Mouse (Mus musculus): ENCODE measurements around the gene BC024978. TPM values are rescaled to one million over a fixed set of nuclear protein-coding genes. Genes with fewer than 3 reads are reported as not detected.

BC024978 gene
- polyA plus RNA-seq, 1 experiment from 2014 or later: 2.5 TPM

DNA sequence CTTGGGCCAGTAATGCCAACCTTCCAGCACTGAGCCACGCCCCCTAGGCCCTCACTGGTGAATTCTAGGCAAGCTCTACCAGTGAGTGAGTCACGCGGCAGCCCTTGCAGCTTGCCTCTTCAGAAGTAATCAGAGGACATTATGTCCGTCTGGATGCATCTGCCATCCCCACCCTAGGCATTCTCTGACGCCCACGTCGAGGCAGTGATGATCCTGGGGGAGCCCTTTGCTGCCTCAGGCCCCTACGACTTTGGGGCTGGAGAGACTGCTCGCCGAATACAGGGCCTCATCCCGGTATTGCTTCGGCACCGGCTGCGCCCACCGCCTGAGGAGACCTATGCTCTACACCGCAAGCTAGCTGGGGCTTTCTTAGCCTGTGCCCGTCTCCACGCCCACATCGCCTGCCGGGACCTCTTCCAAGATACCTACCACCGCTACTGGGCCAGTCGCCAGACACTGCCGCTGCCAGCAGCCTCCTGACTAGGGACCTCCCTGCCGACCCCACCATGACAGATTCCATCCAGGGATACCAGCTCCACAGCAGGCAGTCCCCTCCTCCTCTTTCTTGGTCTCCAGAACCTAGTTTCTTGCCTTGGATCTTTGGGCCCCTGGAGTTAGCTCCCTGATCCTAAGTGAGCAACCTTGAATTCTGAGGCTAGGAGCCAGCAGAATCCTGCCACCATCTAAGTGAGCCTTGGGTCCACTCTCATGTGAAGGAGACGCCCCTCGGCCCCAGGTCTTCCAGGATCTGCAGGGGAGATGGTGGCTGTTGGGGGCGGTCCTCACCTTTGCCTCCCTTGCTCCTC, 61.7 kb downstream of the BC024978 start:
- H3K27ac ChIP-seq (ENCODE audit: low read length): peak overlapping the region; percentile 68
- H3K27me3 ChIP-seq (replicated peaks; ENCODE audit: insufficient read depth, low read length): no peaks in the 10 kb centered on the region
- H3K9ac ChIP-seq (replicated peaks; ENCODE audit: low read depth): no peak overlapping the region
- H3K4me1 ChIP-seq (ENCODE audit: insufficient read depth, low read depth, low read length): peaks cover 10% of the 10 kb centered on the region; the same call in 1 of the 2 replicates
- peak overlapping the region; percentile 95; the same call in 1 of the 2 replicates for H3K4me2 ChIP-seq (replicated peaks; ENCODE audit: low read depth, low read length)
- H3K4me3 ChIP-seq (ENCODE audit: low read depth, low read length): no peak overlapping the region
- no peaks in the 10 kb centered on the region for H3K36me3 ChIP-seq (ENCODE audit: insufficient read depth, low read length)
- WGBS: 34% methylated on average over 27 of the region's 27 CpGs
- DNase-seq (ENCODE audit: low spot score) (peak; percentile 64), ATAC-seq (peak; percentile 10; the same call in 1 of the 2 replicates)
- TF ChIP-seq CTCF (IDR thresholded peaks at IDR 0.05) (no peak), EP300 (IDR thresholded peaks at IDR 0.05) (no peak)
- no peaks in the 10 kb centered on the region for H3K9me3 ChIP-seq (ENCODE audit: low read length)

DNA sequence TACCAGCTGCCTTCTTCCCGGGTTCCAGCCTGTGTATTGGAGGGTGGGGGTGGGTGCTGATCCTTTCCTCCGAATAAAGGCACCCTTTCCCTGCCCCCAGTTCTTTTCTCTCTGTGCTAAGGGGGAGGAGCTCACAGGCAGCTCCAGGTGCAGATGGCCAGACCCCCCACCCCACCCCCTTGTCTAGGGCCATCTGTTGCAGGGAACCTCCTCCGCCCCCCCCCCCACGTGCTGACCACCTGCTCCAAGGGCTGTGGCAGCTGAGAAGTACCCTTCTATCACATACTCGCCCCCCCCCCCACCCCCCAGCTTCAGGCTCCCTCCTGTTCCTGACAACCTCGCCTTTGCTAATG, 62.2 kb downstream of the BC024978 start:
- 7% methylated on average over 3 of the region's 6 CpGs for WGBS
- Histone ChIP-seq H3K27me3 (replicated peaks; ENCODE audit: insufficient read depth, low read length) (no peaks in the 10 kb centered on the region), H3K4me2 (replicated peaks; ENCODE audit: low read depth, low read length) (peak overlapping the region; percentile 95), H3K27ac (ENCODE audit: low read length) (peak overlapping the region; percentile 68), H3K9me3 (ENCODE audit: low read length) (no peaks in the 10 kb centered on the region), H3K4me1 (ENCODE audit: insufficient read depth, low read depth, low read length) (peaks cover 10% of the 10 kb centered on the region; the same call in 1 of the 2 replicates), H3K9ac (replicated peaks; ENCODE audit: low read depth) (peak overlapping the region; percentile 29; the same call in 1 of the 2 replicates), H3K36me3 (ENCODE audit: insufficient read depth, low read length) (no peaks in the 10 kb centered on the region), H3K4me3 (ENCODE audit: low read depth, low read length) (peak overlapping the region; percentile 77)
- ATAC-seq: no peak
- TF ChIP-seq EP300 (IDR thresholded peaks at IDR 0.05) (no peak), CTCF (IDR thresholded peaks at IDR 0.05) (no peak)
- DNase-seq (ENCODE audit: low spot score): no peak

DNA sequence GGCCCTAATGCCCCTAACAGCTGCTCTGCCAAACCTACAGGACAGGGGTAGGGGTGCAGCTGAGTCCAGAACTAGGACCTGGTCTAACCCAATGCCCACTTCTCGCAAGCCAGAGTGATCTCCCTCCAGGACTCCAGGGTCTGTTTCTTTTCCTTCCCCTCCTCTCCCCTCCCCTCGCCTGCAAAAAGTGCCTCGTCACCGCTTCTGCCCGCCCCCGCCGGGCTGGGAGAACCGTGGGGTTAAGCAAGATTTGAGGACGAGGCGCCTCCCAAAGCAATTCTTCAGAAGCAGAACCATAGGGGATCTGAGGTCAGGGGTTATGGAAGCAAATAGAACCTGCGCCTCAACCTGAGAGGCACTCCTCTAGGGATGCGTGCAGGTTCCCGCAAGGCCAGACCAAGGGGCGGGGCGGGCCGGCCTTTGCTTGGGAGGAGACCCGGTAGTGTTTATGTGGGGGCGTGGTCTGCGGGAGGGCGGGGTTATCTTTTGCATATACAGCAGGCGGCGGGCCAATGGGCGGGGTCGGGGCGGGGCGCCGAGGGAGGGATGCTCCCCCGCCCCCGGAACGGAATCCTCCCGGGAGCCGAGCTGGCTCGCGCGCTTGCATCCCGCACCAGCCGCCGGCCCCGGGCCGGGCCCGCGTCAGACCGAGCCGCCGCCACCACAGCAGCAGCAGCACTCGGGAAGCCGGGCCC, 62.8 kb downstream of the BC024978 start, which contains the start of gene Numbl:
Gene Numbl, plus strand, starts transcription at position 229 of the 695 bp plus-strand sequence.
- Histone ChIP-seq H3K4me2 (replicated peaks; ENCODE audit: low read depth, low read length) (peak within 1 kb of the TSS; percentile 95), H3K27ac (ENCODE audit: low read length) (peak within 1 kb of the TSS; percentile 68), H3K36me3 (ENCODE audit: insufficient read depth, low read length) (no peaks in the 10 kb centered on the region), H3K9ac (replicated peaks; ENCODE audit: low read depth) (peak within 1 kb of the TSS; percentile 88), H3K27me3 (replicated peaks; ENCODE audit: insufficient read depth, low read length) (no peaks in the 10 kb centered on the region), H3K4me3 (ENCODE audit: low read depth, low read length) (peak within 1 kb of the TSS; percentile 77), H3K4me1 (ENCODE audit: insufficient read depth, low read depth, low read length) (peaks cover 10% of the 10 kb centered on the region; the same call in 1 of the 2 replicates), H3K9me3 (ENCODE audit: low read length) (no peaks in the 10 kb centered on the region)
- ATAC-seq (peak; percentile 87), DNase-seq (ENCODE audit: low spot score) (peak; percentile 95)
- 0 out of 2 replicates have a peak, but pooled peaks have one; percentile 41 for TF ChIP-seq EP300 (IDR thresholded peaks at IDR 0.05)
- 0 out of 2 replicates have a peak, but pooled peaks have one; percentile 2 for TF ChIP-seq CTCF (IDR thresholded peaks at IDR 0.05)
- WGBS: under 1% methylated on average over 40 of the region's 47 CpGs

DNA sequence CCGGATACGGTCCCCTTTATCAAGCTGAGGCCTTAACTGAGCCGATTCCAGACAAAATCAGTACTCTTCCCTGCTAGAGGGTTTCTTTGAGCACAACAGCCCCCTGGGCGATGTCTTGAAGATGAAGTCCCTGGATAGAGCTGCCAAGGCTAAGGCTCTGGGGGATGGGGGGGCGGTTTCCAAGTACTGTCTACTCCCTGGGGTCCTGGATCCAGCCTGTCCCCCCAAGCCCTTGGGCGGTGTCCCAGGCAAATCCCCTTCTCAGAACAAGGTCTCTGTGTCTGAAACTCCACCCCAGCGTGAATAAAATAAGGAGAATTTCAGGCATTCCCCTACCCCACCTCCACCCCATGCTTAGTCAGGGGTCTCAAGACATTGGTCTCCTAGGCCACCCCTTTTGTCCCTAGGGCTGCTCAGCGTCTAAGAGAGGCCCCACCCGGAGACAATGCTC, 63.7 kb downstream of the BC024978 start:
- peak; percentile 24 for DNase-seq (ENCODE audit: low spot score)
- H3K4me2 ChIP-seq (replicated peaks; ENCODE audit: low read depth, low read length): peak overlapping the region; percentile 95
- H3K36me3 ChIP-seq (ENCODE audit: insufficient read depth, low read length): no peaks in the 10 kb centered on the region
- H3K27ac ChIP-seq (ENCODE audit: low read length): peak overlapping the region; percentile 68
- H3K4me3 ChIP-seq (ENCODE audit: low read depth, low read length): peak overlapping the region; percentile 77
- WGBS: 3% methylated on average over 9 of the region's 9 CpGs
- H3K9ac ChIP-seq (replicated peaks; ENCODE audit: low read depth): peak overlapping the region; percentile 88
- TF ChIP-seq EP300 (IDR thresholded peaks at IDR 0.05): no peak
- no peak for TF ChIP-seq CTCF (IDR thresholded peaks at IDR 0.05)
- peaks cover 10% of the 10 kb centered on the region; the same call in 1 of the 2 replicates for H3K4me1 ChIP-seq (ENCODE audit: insufficient read depth, low read depth, low read length)
- ATAC-seq: no peak
- no peaks in the 10 kb centered on the region for H3K27me3 ChIP-seq (replicated peaks; ENCODE audit: insufficient read depth, low read length)
- H3K9me3 ChIP-seq (ENCODE audit: low read length): no peaks in the 10 kb centered on the region

DNA sequence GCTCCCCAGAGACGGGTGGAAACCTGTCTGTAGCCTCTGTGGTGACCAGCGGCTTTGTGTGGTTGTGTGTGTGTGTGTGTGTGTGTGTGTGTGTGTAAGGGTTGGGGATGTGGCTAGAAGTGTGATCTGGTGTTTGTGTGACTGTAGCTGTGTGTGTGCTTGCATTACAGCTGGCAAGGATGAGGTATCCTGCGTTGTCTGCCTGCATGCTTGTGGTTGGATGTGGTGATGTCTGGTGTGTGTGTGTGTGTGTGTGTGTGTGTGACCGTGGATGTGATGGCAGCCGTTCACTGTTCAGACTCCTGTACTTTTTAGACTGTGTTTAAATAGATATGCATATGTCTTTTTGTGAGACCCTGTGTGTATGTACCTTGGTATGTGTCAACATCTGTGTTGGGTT, 64.2 kb downstream of the BC024978 start:
- H3K4me2 ChIP-seq (replicated peaks; ENCODE audit: low read depth, low read length): peak overlapping the region; percentile 95
- H3K4me3 ChIP-seq (ENCODE audit: low read depth, low read length): peak overlapping the region; percentile 77
- no peaks in the 10 kb centered on the region for H3K27me3 ChIP-seq (replicated peaks; ENCODE audit: insufficient read depth, low read length)
- no peaks in the 10 kb centered on the region for H3K9me3 ChIP-seq (ENCODE audit: low read length)
- TF ChIP-seq CTCF (IDR thresholded peaks at IDR 0.05): no peak
- TF ChIP-seq EP300 (IDR thresholded peaks at IDR 0.05): no peak
- 24% methylated on average over 5 of the region's 5 CpGs for WGBS
- no peaks in the 10 kb centered on the region for H3K36me3 ChIP-seq (ENCODE audit: insufficient read depth, low read length)
- peaks cover 10% of the 10 kb centered on the region; the same call in 1 of the 2 replicates for H3K4me1 ChIP-seq (ENCODE audit: insufficient read depth, low read depth, low read length)
- ATAC-seq: no peak
- no peak for DNase-seq (ENCODE audit: low spot score)
- H3K27ac ChIP-seq (ENCODE audit: low read length): peak overlapping the region; percentile 68; the same call in 1 of the 2 replicates
- peak overlapping the region; percentile 88 for H3K9ac ChIP-seq (replicated peaks; ENCODE audit: low read depth)

MicroRNAs within 50 kb of the gene (microRNA counts, 519-probe panel; counts per million panel counts)
- microRNA mmu-miR-1191: not detected

Small RNAs within 50 kb of the gene (microRNA-seq; reads per million reads assigned to microRNA genes)
- gene Mir1191 (1.2 reads per million), gene Mir3101 (not detected)

Other genes with a start within 250 kb of the BC024978 start
- not detected in 2 replicates for gene Cyp2a12, start 166.7 kb upstream of the BC024978 start, polyA plus RNA-seq (2015; fragmentation: Nextera tagmentation; extraction: Ambion mirVana)
- 585 and 665 TPM in 2 replicates for gene Cyp2f2, start 75.9 kb upstream of the BC024978 start, polyA plus RNA-seq (2015; fragmentation: Nextera tagmentation; extraction: Ambion mirVana)
- 0.14 TPM in 1 of 2 replicates, not detected in the other for gene Cyp2t4, start 42.1 kb upstream of the BC024978 start, polyA plus RNA-seq (2015; fragmentation: Nextera tagmentation; extraction: Ambion mirVana)
- 68.0 and 75.1 TPM in 2 replicates for gene Egln2, start 29.0 kb upstream of the BC024978 start, polyA plus RNA-seq (2015; fragmentation: Nextera tagmentation; extraction: Ambion mirVana)
- gene Rab4b, start 16.9 kb upstream of the BC024978 start, polyA plus RNA-seq (2015; fragmentation: Nextera tagmentation; extraction: Ambion mirVana): 79.6 and 82.3 TPM in 2 replicates
- 0.35 TPM in 1 of 2 replicates, not detected in the other for gene Gm21983, start 14.7 kb upstream of the BC024978 start, polyA plus RNA-seq (2015; fragmentation: Nextera tagmentation; extraction: Ambion mirVana)
- gene Mia, start 14.6 kb upstream of the BC024978 start, polyA plus RNA-seq (2015; fragmentation: Nextera tagmentation; extraction: Ambion mirVana): 24.9 and 31.5 TPM in 2 replicates
- 69.7 and 75.8 TPM in 2 replicates for gene Snrpa, start 490 bp downstream of the BC024978 start, polyA plus RNA-seq (2015; fragmentation: Nextera tagmentation; extraction: Ambion mirVana)
- gene Itpkc, start 32.9 kb downstream of the BC024978 start, polyA plus RNA-seq (2015; fragmentation: Nextera tagmentation; extraction: Ambion mirVana): 2.9 and 4.1 TPM in 2 replicates
- 21.3 and 23.6 TPM in 2 replicates for gene Coq8b, start 37.2 kb downstream of the BC024978 start, polyA plus RNA-seq (2015; fragmentation: Nextera tagmentation; extraction: Ambion mirVana)
- gene Numbl, start 62.7 kb downstream of the BC024978 start, polyA plus RNA-seq (2015; fragmentation: Nextera tagmentation; extraction: Ambion mirVana): 11.6 and 11.7 TPM in 2 replicates
- gene Ltbp4, start 141.9 kb downstream of the BC024978 start, polyA plus RNA-seq (2015; fragmentation: Nextera tagmentation; extraction: Ambion mirVana): 99.9 and 103 TPM in 2 replicates
- gene Shkbp1, start 160.2 kb downstream of the BC024978 start, polyA plus RNA-seq (2015; fragmentation: Nextera tagmentation; extraction: Ambion mirVana): 31.1 and 31.2 TPM in 2 replicates
- gene Gm20479, start 161.6 kb downstream of the BC024978 start, polyA plus RNA-seq (2015; fragmentation: Nextera tagmentation; extraction: Ambion mirVana): not detected in 2 replicates

Measured in lung, postnatal 0 days (tissue).